Mouse (Mus musculus): ENCODE data around the gene Cnp. TPM values are rescaled to one million over a fixed set of nuclear protein-coding genes. Genes with fewer than 3 reads are reported as not detected.

The Cnp gene
- polyA plus RNA-seq, 1 experiment from 2014 or later, result 20.3 TPM

GRCm38 (mm10) chr11:100623867-100624266, 49.2 kb downstream of the Cnp start:
- H3K27ac ChIP-seq (ENCODE audit: low read depth, low read length), result no peak overlapping the region
- peak overlapping the region; percentile 23; the same call in 1 of the 2 replicates for H3K9ac ChIP-seq (ENCODE audit: low read length)
- peak overlapping the region; percentile 26; the same call in 1 of the 2 replicates for H3K4me2 ChIP-seq (ENCODE audit: low read depth, low read length, severe bottlenecking)
- ATAC-seq (replicated peaks; ENCODE audit: low FRiP score), result no peak
- no peaks in the 10 kb centered on the region; the same call in 1 of the 2 replicates for H3K36me3 ChIP-seq (ENCODE audit: control insufficient read depth, insufficient read depth, low read length)
- peaks cover 7% of the 10 kb centered on the region; the same call in 1 of the 2 replicates for H3K4me1 ChIP-seq (replicated peaks; ENCODE audit: control insufficient read depth, insufficient read depth, low read length)
- no peaks in the 10 kb centered on the region for H3K9me3 ChIP-seq (ENCODE audit: control insufficient read depth, low read length)
- 65% methylated on average over 5 of the region's 5 CpGs for whole genome bisulfite sequencing
- no peak overlapping the region for H3K4me3 ChIP-seq (ENCODE audit: low read depth, low read length)
- H3K27me3 ChIP-seq (ENCODE audit: control insufficient read depth, insufficient read depth, low read length), result no peaks in the 10 kb centered on the region
- peak; percentile 68 for DNase-seq (ENCODE audit: low spot score)

- Histone ChIP-seq H3K9me3 (ENCODE audit: control insufficient read depth, low read length) (no peaks in the 10 kb centered on the region), H3K4me2 (ENCODE audit: low read depth, low read length, severe bottlenecking) (no peak overlapping the region), H3K4me3 (ENCODE audit: low read depth, low read length) (no peak overlapping the region), H3K36me3 (ENCODE audit: control insufficient read depth, insufficient read depth, low read length) (no peaks in the 10 kb centered on the region; the same call in 1 of the 2 replicates), H3K9ac (ENCODE audit: low read length) (no peak overlapping the region), H3K27me3 (ENCODE audit: control insufficient read depth, insufficient read depth, low read length) (no peaks in the 10 kb centered on the region), H3K4me1 (replicated peaks; ENCODE audit: control insufficient read depth, insufficient read depth, low read length) (peaks cover 4% of the 10 kb centered on the region; the same call in 1 of the 2 replicates), H3K27ac (ENCODE audit: low read depth, low read length) (no peak overlapping the region)
- WGBS, result 91% methylated on average over 23 of the region's 23 CpGs
- ATAC-seq (replicated peaks; ENCODE audit: low FRiP score), result no peak
- DNase-seq (ENCODE audit: low spot score), result no peak
Measured at GRCm38 (mm10) chr11:100625754-100626700, 51.3 kb downstream of the Cnp start.

- 17% methylated on average over 9 of the region's 9 CpGs for WGBS
- Histone ChIP-seq H3K9me3 (ENCODE audit: control insufficient read depth, low read length) (no peaks in the 10 kb centered on the region), H3K9ac (ENCODE audit: low read length) (no peak overlapping the region), H3K4me2 (ENCODE audit: low read depth, low read length, severe bottlenecking) (no peak overlapping the region), H3K27ac (ENCODE audit: low read depth, low read length) (no peak overlapping the region), H3K36me3 (ENCODE audit: control insufficient read depth, insufficient read depth, low read length) (no peaks in the 10 kb centered on the region; the same call in 1 of the 2 replicates), H3K4me1 (replicated peaks; ENCODE audit: control insufficient read depth, insufficient read depth, low read length) (peaks cover 4% of the 10 kb centered on the region; the same call in 1 of the 2 replicates), H3K4me3 (ENCODE audit: low read depth, low read length) (no peak overlapping the region), H3K27me3 (ENCODE audit: control insufficient read depth, insufficient read depth, low read length) (no peaks in the 10 kb centered on the region)
- ATAC-seq (replicated peaks; ENCODE audit: low FRiP score) (no peak), DNase-seq (ENCODE audit: low spot score) (peak; percentile 78)
Measured at GRCm38 (mm10) chr11:100626701-100627195, 52.0 kb downstream of the Cnp start.

GRCm38 (mm10) chr11:100628056-100628455, 53.4 kb downstream of the Cnp start:
- 85% methylated on average over 5 of the region's 5 CpGs for WGBS
- no peaks in the 10 kb centered on the region for H3K9me3 ChIP-seq (ENCODE audit: control insufficient read depth, low read length)
- peaks cover 4% of the 10 kb centered on the region; the same call in 1 of the 2 replicates for H3K4me1 ChIP-seq (replicated peaks; ENCODE audit: control insufficient read depth, insufficient read depth, low read length)
- ATAC-seq (replicated peaks; ENCODE audit: low FRiP score) (no peak), DNase-seq (ENCODE audit: low spot score) (no peak)
- H3K27ac ChIP-seq (ENCODE audit: low read depth, low read length), result no peak overlapping the region
- H3K9ac ChIP-seq (ENCODE audit: low read length), result no peak overlapping the region
- no peak overlapping the region for H3K4me2 ChIP-seq (ENCODE audit: low read depth, low read length, severe bottlenecking)
- H3K36me3 ChIP-seq (ENCODE audit: control insufficient read depth, insufficient read depth, low read length), result no peaks in the 10 kb centered on the region; the same call in 1 of the 2 replicates
- H3K4me3 ChIP-seq (ENCODE audit: low read depth, low read length), result no peak overlapping the region
- no peaks in the 10 kb centered on the region for H3K27me3 ChIP-seq (ENCODE audit: control insufficient read depth, insufficient read depth, low read length)

- H3K9ac ChIP-seq (ENCODE audit: low read length), result no peak overlapping the region
- WGBS, result 64% methylated on average over 13 of the region's 13 CpGs
Measured at GRCm38 (mm10) chr11:100628862-100629352, 54.2 kb downstream of the Cnp start.

GRCm38 (mm10) chr11:100634530-100634929, 59.8 kb downstream of the Cnp start:
- no peaks in the 10 kb centered on the region for H3K36me3 ChIP-seq (ENCODE audit: control insufficient read depth, insufficient read depth, low read length)
- DNase-seq (ENCODE audit: low spot score) (no peak), ATAC-seq (replicated peaks; ENCODE audit: low FRiP score) (no peak)
- 75% methylated on average over 7 of the region's 7 CpGs for WGBS
- no peaks in the 10 kb centered on the region for H3K4me1 ChIP-seq (replicated peaks; ENCODE audit: control insufficient read depth, insufficient read depth, low read length)
- peaks cover under 1% of the 10 kb centered on the region; the same call in 1 of the 2 replicates for H3K27me3 ChIP-seq (ENCODE audit: control insufficient read depth, insufficient read depth, low read length)
- H3K9ac ChIP-seq (ENCODE audit: low read length), result no peak overlapping the region
- no peaks in the 10 kb centered on the region for H3K9me3 ChIP-seq (ENCODE audit: control insufficient read depth, low read length)
- no peak overlapping the region for H3K4me2 ChIP-seq (ENCODE audit: low read depth, low read length, severe bottlenecking)
- no peak overlapping the region for H3K27ac ChIP-seq (ENCODE audit: low read depth, low read length)
- H3K4me3 ChIP-seq (ENCODE audit: low read depth, low read length), result no peak overlapping the region

More at GRCm38 (mm10) chr11:100628862-100629352, 54.2 kb downstream of the Cnp start:
- Histone ChIP-seq H3K27me3 (ENCODE audit: control insufficient read depth, insufficient read depth, low read length) (no peaks in the 10 kb centered on the region), H3K4me2 (ENCODE audit: low read depth, low read length, severe bottlenecking) (no peak overlapping the region), H3K4me3 (ENCODE audit: low read depth, low read length) (no peak overlapping the region), H3K36me3 (ENCODE audit: control insufficient read depth, insufficient read depth, low read length) (no peaks in the 10 kb centered on the region; the same call in 1 of the 2 replicates), H3K9me3 (ENCODE audit: control insufficient read depth, low read length) (no peaks in the 10 kb centered on the region), H3K27ac (ENCODE audit: low read depth, low read length) (no peak overlapping the region), H3K4me1 (replicated peaks; ENCODE audit: control insufficient read depth, insufficient read depth, low read length) (peaks cover 2% of the 10 kb centered on the region; the same call in 1 of the 2 replicates)
- ATAC-seq (replicated peaks; ENCODE audit: low FRiP score) (no peak), DNase-seq (ENCODE audit: low spot score) (no peak)

- H3K36me3 ChIP-seq (ENCODE audit: control insufficient read depth, insufficient read depth, low read length), result no peaks in the 10 kb centered on the region
- peak overlapping the region; percentile 78 for H3K4me2 ChIP-seq (ENCODE audit: low read depth, low read length, severe bottlenecking)
- H3K4me1 ChIP-seq (replicated peaks; ENCODE audit: control insufficient read depth, insufficient read depth, low read length), result peaks cover 4% of the 10 kb centered on the region; the same call in 1 of the 2 replicates
- no peak for ATAC-seq (replicated peaks; ENCODE audit: low FRiP score)
- peak overlapping the region; percentile 30 for H3K4me3 ChIP-seq (ENCODE audit: low read depth, low read length)
- no peak overlapping the region for H3K27ac ChIP-seq (ENCODE audit: low read depth, low read length)
- peaks cover 11% of the 10 kb centered on the region for H3K27me3 ChIP-seq (ENCODE audit: control insufficient read depth, insufficient read depth, low read length)
- peak overlapping the region; percentile 40 for H3K9ac ChIP-seq (ENCODE audit: low read length)
- peak; percentile 80 for DNase-seq (ENCODE audit: low spot score)
- no peaks in the 10 kb centered on the region for H3K9me3 ChIP-seq (ENCODE audit: control insufficient read depth, low read length)
- WGBS, result 7% methylated on average over 52 of the region's 52 CpGs
Measured at GRCm38 (mm10) chr11:100640159-100640906, 65.6 kb downstream of the Cnp start.

All from forebrain, embryonic 11.5 days (tissue).